Mouse (Mus musculus): ENCODE data around the gene Mycbp2.

Gene Mycbp2

GRCm38 (mm10) chr14:103070790-103071189 is 275.8 kb downstream of the Mycbp2 start:
- DNase-seq: peak; percentile 61 to 77

GRCm38 (mm10) chr14:103069864-103070611 is 276.6 kb downstream of the Mycbp2 start, which contains the start of gene Cln5:
Gene Cln5 (plus strand): TSS chr14:103070216.
- DNase-seq: peak; percentile 95 to 97

- DNase-seq: no peak
Measured at GRCm38 (mm10) chr14:103069465-103069863, 277.1 kb downstream of the Mycbp2 start.

GRCm38 (mm10) chr14:103065294-103066167 is 281.1 kb downstream of the Mycbp2 start:
- peak; percentile 71 to 78 for DNase-seq

Data from lung, adult 18-20 months (tissue).